Comparison of ENCODE assay signal across 9 mouse cellular contexts in genomic region chrX:52648910-52649785, GRCm38 (mm10). TPM values are rescaled to one million over a fixed set of nuclear protein-coding genes. Genes with fewer than 3 reads are reported as not detected.
A peak's percentile ranks its signal among the peaks of the same experiment; 100 is the strongest.
DNase-seq lines count a peak whose midpoint lies in the region; ATAC-seq and TF ChIP-seq lines count a peak whose summit lies in the region.
"Had no signal": no experiment of that assay in that cellular context is flagged by ENCODE, and none has a peak within 500 bp of the region (broad histone marks: within the 10 kb centered on the region; RNA-seq: fewer than 3 reads in every experiment).

No protein-coding gene starts in this region.

- DNase-seq in heart, adult 8-10 months (ENCODE audit: low spot score) = no peak
- peak; percentile 78 for DNase-seq in brain, embryonic 14.5 days (ENCODE audit: low read depth)
- DNase-seq in hindbrain, embryonic 11.5 days (ENCODE audit: low spot score) = peak; percentile 27
- DNase-seq in layer of hippocampus, adult 18-20 months (ENCODE audit: low spot score in 2 of 2) = no peak
- DNase-seq in left cerebral cortex, adult 2 months (ENCODE audit: extremely low spot score in 1 of 2, low spot score in 2 of 2) = no peak
- no peak for DNase-seq in lung, postnatal 4 days
- DNase-seq: cerebellum, adult 9-11 months had no signal

- 0 out of 2 replicates have a peak overlapping the region, but pooled peaks have one; percentile 15 for H3K4me3 ChIP-seq in heart, embryonic 12.5 days
- no peak overlapping the region for H3K4me3 ChIP-seq in hindbrain, embryonic 11.5 days (ENCODE audit: low read depth, low read length)
- H3K4me3 ChIP-seq in midbrain, embryonic 12.5 days = no peak overlapping the region
- H3K4me3 ChIP-seq in left cerebral cortex, adult 2 months = no peak overlapping the region

- no peak for TF ChIP-seq POLR2A in brain, embryonic 14.5 days (IDR thresholded peaks at IDR 0.05; ENCODE audit: borderline replicate concordance, extremely low read depth, insufficient read depth, insufficient read length, poor library complexity, severe bottlenecking)

- H3K9me3 ChIP-seq in heart, embryonic 12.5 days (replicated peaks) = no peaks in the 10 kb centered on the region
- H3K9me3 ChIP-seq in hindbrain, embryonic 11.5 days (ENCODE audit: control insufficient read depth, low read length) = no peaks in the 10 kb centered on the region
- H3K9me3 ChIP-seq in midbrain, embryonic 12.5 days = no peaks in the 10 kb centered on the region

- peak overlapping the region; percentile 48 for H3K4me2 ChIP-seq in heart, embryonic 12.5 days
- no peak overlapping the region for H3K4me2 ChIP-seq in hindbrain, embryonic 11.5 days (replicated peaks; ENCODE audit: low read depth, low read length)
- H3K4me2 ChIP-seq in midbrain, embryonic 12.5 days (replicated peaks) = peak overlapping the region; percentile 25

- intact Hi-C loops in left cerebral cortex, adult 2 months (cut with DNase I) = no loop called here

- no peak for ATAC-seq in heart, embryonic 12.5 days (ENCODE audit: insufficient number of reproducible peaks, low FRiP score)
- no peak for ATAC-seq in hindbrain, embryonic 11.5 days (ENCODE audit: low FRiP score)
- no peak for ATAC-seq in midbrain, embryonic 12.5 days (ENCODE audit: low FRiP score, low read depth)

- no peaks in the 10 kb centered on the region for H3K27me3 ChIP-seq in heart, embryonic 12.5 days (replicated peaks)
- no peaks in the 10 kb centered on the region for H3K27me3 ChIP-seq in hindbrain, embryonic 11.5 days (ENCODE audit: control insufficient read depth, insufficient read depth, low read length)
- no peaks in the 10 kb centered on the region for H3K27me3 ChIP-seq in midbrain, embryonic 12.5 days

- peak overlapping the region; percentile 71 for H3K27ac ChIP-seq in heart, embryonic 12.5 days (ENCODE audit: poor library complexity, severe bottlenecking)
- H3K27ac ChIP-seq in hindbrain, embryonic 11.5 days (ENCODE audit: low read depth, low read length) = no peak overlapping the region
- no peak overlapping the region for H3K27ac ChIP-seq in midbrain, embryonic 12.5 days (replicated peaks)
- H3K27ac ChIP-seq in left cerebral cortex, adult 2 months = no peak overlapping the region

- 33% methylated on average over 19 of the region's 19 CpGs for WGBS in heart, embryonic 12.5 days
- WGBS in hindbrain, embryonic 11.5 days = 29% methylated on average over 19 of the region's 19 CpGs
- WGBS in midbrain, embryonic 12.5 days = 37% methylated on average over 19 of the region's 19 CpGs

- peaks cover 8% of the 10 kb centered on the region; the same call in 1 of the 2 replicates for H3K4me1 ChIP-seq in heart, embryonic 12.5 days (replicated peaks)
- no peaks in the 10 kb centered on the region for H3K4me1 ChIP-seq in hindbrain, embryonic 11.5 days (replicated peaks; ENCODE audit: control insufficient read depth, insufficient read depth, low read length)
- H3K4me1 ChIP-seq in midbrain, embryonic 12.5 days = peaks cover 8% of the 10 kb centered on the region

- H3K9ac ChIP-seq in heart, embryonic 12.5 days = 0 out of 2 replicates have a peak overlapping the region, but pooled peaks have one; percentile 48
- H3K9ac ChIP-seq in hindbrain, embryonic 11.5 days (ENCODE audit: low read depth, low read length) = no peak overlapping the region
- no peak overlapping the region for H3K9ac ChIP-seq in midbrain, embryonic 12.5 days (replicated peaks)

- TF ChIP-seq CTCF in brain, embryonic 14.5 days (IDR thresholded peaks at IDR 0.05; ENCODE audit: borderline replicate concordance, extremely low read depth, insufficient read depth, insufficient read length) = no peak
- TF ChIP-seq CTCF in left cerebral cortex, adult 2 months (IDR thresholded peaks at IDR 0.05) = no peak

- H3K36me3 ChIP-seq in heart, embryonic 12.5 days = no peaks in the 10 kb centered on the region
- H3K36me3 ChIP-seq in hindbrain, embryonic 11.5 days (ENCODE audit: control insufficient read depth, insufficient read depth, low read length) = no peaks in the 10 kb centered on the region
- H3K36me3 ChIP-seq in midbrain, embryonic 12.5 days = no peaks in the 10 kb centered on the region

RNA-seq across cellular contexts. Expression of gene Gpc3, which starts 35.4 kb away (rescaled TPM):
- polyA plus RNA-seq in heart, embryonic 12.5 days (2016; fragmentation: Nextera tagmentation; extraction: Ambion mirVana) = 598 and 601 TPM in 2 replicates
- total RNA-seq in heart, adult 8-10 months (2022) = 10 to 100 TPM in 3 of 4 experiments, 1 to 10 TPM in 1; 8.2 to 19.0 (median 11.4) TPM
- 39.1 and 71.1 TPM in 2 replicates for polyA plus RNA-seq in brain, embryonic 14.5 days (2012; rRNA removed)
- polyA plus RNA-seq in hindbrain, embryonic 11.5 days (2014; fragmentation: Nextera tagmentation; extraction: Ambion mirVana) = 320 and 338 TPM in 2 replicates
- 150 and 206 TPM in 2 replicates for polyA plus RNA-seq in midbrain, embryonic 12.5 days (2016; fragmentation: Nextera tagmentation; extraction: Ambion mirVana)
- 1 to 10 TPM; 8.2 to 9.0 TPM for total RNA-seq in layer of hippocampus, adult 18-20 months (2021)
- 1 to 10 TPM; 5.9 to 6.6 TPM for total RNA-seq in left cerebral cortex, adult 2 months (2021)

Comparison
In these comparisons a context has a peak if more than half of its experiments do, and no peak if none do; other contexts are left out.
1. DNase-seq: peak in brain, embryonic 14.5 days (single experiment) and hindbrain, embryonic 11.5 days (single experiment); none in heart, adult 8-10 months (single experiment), layer of hippocampus, adult 18-20 months (0 of 2), left cerebral cortex, adult 2 months (0 of 2) and lung, postnatal 4 days (0 of 2).